Mouse (Mus musculus) hindbrain, postnatal 0 days (tissue): ENCODE results near the gene Gm47841. TPM values are rescaled to one million over a fixed set of nuclear protein-coding genes. Genes with fewer than 3 reads are reported as not detected.

Experiments used
- ATAC-seq: fragments of 200-750 bp; cut with Nextera tagmentation; 2 replicates; pipeline ENCODE4 v1.8.0; 2017; ENCODE audit warnings: mild to moderate bottlenecking, moderate TSS enrichment, moderate library complexity
- DNase-seq: peaks from one replicate; pipeline ENCODE4 v3.0.0-alpha.2; 2015; ENCODE audit warnings: low spot score
- H3K27ac ChIP-seq: fragments of 300-500 bp; sonication (generic); 2 replicates; pipeline ENCODE4 v1.5.1; 2014; ENCODE audit warnings: mild to moderate bottlenecking
- H3K27me3 ChIP-seq: fragments of 300-500 bp; sonication (generic); 2 replicates; pipeline ENCODE4 v1.6.1; 2014; ENCODE audit warnings: low read length, mixed read lengths; ENCODE audit not compliant: insufficient read depth
- H3K36me3 ChIP-seq: fragments of 300-500 bp; sonication (generic); 2 replicates; pipeline ENCODE4 v1.6.1; 2014; ENCODE audit warnings: low read length, mixed read lengths; ENCODE audit not compliant: insufficient read depth
- H3K4me1 ChIP-seq: fragments of 300-500 bp; sonication (generic); 2 replicates; pipeline ENCODE4 v1.6.1; 2014; ENCODE audit warnings: antibody characterized with exemption, low read length, mixed read lengths; ENCODE audit not compliant: insufficient read depth
- H3K4me2 ChIP-seq: fragments of 300-500 bp; sonication (generic); 2 replicates; pipeline ENCODE4 v1.6.1; 2014; ENCODE audit warnings: low read depth, mild to moderate bottlenecking, low read length, moderate library complexity, mixed read lengths
- H3K4me3 ChIP-seq: fragments of 300-500 bp; sonication (generic); 2 replicates; pipeline ENCODE4 v1.5.1; 2014; ENCODE audit warnings: low read length
- H3K9ac ChIP-seq: fragments of 300-500 bp; sonication (generic); replicated peaks from 2 replicates; pipeline ENCODE4 v1.6.1; 2014; ENCODE audit warnings: mild to moderate bottlenecking, low read length, moderate library complexity, mixed read lengths
- H3K9me3 ChIP-seq: fragments of 300-500 bp; sonication (generic); 2 replicates; pipeline ENCODE4 v1.6.1; 2016; ENCODE audit warnings: low read length, mixed read lengths
- CTCF ChIP-seq: IDR thresholded peaks from 2 replicates; pipeline ENCODE4 v1.5.1; 2016; ENCODE audit warnings: antibody characterized with exemption, control low read depth, low read depth
- WGBS: fragments of 180-500 bp; shearing (Covaris S2); extraction: QIAGEN DNeasy Blood & Tissue Kit; methylation state at CpG from one replicate; pipeline ENCODE4 v1.1.7; 2014; 5-methylcytosine and 5-hydroxymethylcytosine counted together
- polyA plus RNA-seq: library from polyadenylated mRNA; unstranded; fragments of >200 nt; fragmentation: Nextera tagmentation; extraction: Ambion mirVana; gene quantifications from 2 replicates; pipeline ENCODE4 v1.2.1, GENCODE M21; 2015
- total RNA-seq: library from RNA; depleted of rRNA; stranded (reverse); fragments of >200 nt; gene quantifications from 2 replicates; pipeline ENCODE4 v1.2.3, GENCODE M21; 2014; rRNA removed

Gm47841 gene
- not detected in 2 replicates for total RNA-seq
- polyA plus RNA-seq: not detected in 2 replicates

DNA sequence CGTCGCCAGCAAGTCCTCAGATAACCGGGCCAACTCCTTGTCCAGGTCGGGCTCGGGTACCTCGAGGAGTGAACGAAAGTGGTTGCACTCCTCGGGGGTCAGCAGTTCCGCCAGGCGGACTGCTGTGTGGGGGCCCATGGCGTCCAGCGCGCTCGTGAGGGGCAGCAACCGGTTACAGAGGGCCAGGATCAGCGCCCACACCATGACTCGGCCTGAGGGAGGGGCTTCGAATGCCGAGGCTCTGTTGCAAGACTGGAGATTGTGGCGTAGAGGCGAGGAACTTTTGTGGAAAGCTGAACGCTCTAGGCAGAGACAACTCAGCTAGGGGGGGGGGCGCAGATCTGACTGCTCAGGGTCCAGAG is at the start of gene Gm47841:
Gene Gm47841 (minus strand): TSS at position 204 of the 362 bp plus-strand sequence.
- peak within 1 kb of the TSS; percentile 14 for H3K9ac ChIP-seq
- H3K27ac ChIP-seq: no peak within 1 kb of the TSS
- H3K4me2 ChIP-seq: peak within 1 kb of the TSS; percentile 59
- DNase-seq: no peak
- no peaks in the 10 kb centered on the region for H3K36me3 ChIP-seq
- ATAC-seq: no peak
- peaks cover 20% of the 10 kb centered on the region for H3K27me3 ChIP-seq
- H3K9me3 ChIP-seq: no peaks in the 10 kb centered on the region
- TF ChIP-seq CTCF: no peak
- peak within 1 kb of the TSS; percentile 31 for H3K4me3 ChIP-seq
- WGBS: 4% methylated on average over 23 of the region's 23 CpGs
- no peaks in the 10 kb centered on the region; the same call in 1 of the 2 replicates for H3K4me1 ChIP-seq

- TF ChIP-seq CTCF: no peak
- 63% methylated on average over 3 of the region's 3 CpGs for WGBS
- ATAC-seq (no peak), DNase-seq (no peak)
- Histone ChIP-seq H3K4me1 (peaks cover 16% of the 10 kb centered on the region), H3K36me3 (no peaks in the 10 kb centered on the region), H3K27me3 (no peaks in the 10 kb centered on the region), H3K9me3 (no peaks in the 10 kb centered on the region), H3K4me3 (no peak overlapping the region), H3K9ac (no peak overlapping the region), H3K27ac (no peak overlapping the region), H3K4me2 (no peak overlapping the region)
These were observed 48.2 kb upstream of the Gm47841 start for GRCm38 (mm10) chr15:101095392-101095791.

DNA sequence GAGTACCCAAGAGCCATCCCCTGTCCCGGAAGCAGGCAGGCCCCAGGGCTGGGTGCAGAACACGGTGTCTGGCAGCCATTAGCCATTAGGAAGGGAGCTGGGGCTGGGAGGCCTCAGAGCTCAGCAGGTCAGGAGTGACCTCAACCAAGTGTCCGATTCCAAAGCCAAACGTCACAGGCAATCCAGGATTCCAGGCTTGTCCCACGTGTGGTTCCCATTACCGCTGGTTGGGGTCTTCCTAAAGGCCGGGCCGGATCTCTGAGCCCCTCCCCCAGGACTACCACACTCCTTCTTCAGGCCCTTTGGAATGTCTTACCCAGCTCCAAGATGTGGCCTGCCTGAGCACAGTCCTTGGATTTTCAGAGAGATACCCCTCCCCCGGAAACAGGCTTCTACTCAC is 47.8 kb upstream of the Gm47841 start:
- no peak overlapping the region for H3K9ac ChIP-seq
- no peak for TF ChIP-seq CTCF
- no peaks in the 10 kb centered on the region for H3K9me3 ChIP-seq
- no peaks in the 10 kb centered on the region for H3K27me3 ChIP-seq
- H3K36me3 ChIP-seq: no peaks in the 10 kb centered on the region
- DNase-seq: no peak
- H3K4me1 ChIP-seq: peaks cover 16% of the 10 kb centered on the region
- no peak overlapping the region for H3K4me3 ChIP-seq
- H3K27ac ChIP-seq: no peak overlapping the region
- ATAC-seq: no peak
- H3K4me2 ChIP-seq: no peak overlapping the region
- WGBS: 62% methylated on average over 9 of the region's 9 CpGs

DNA sequence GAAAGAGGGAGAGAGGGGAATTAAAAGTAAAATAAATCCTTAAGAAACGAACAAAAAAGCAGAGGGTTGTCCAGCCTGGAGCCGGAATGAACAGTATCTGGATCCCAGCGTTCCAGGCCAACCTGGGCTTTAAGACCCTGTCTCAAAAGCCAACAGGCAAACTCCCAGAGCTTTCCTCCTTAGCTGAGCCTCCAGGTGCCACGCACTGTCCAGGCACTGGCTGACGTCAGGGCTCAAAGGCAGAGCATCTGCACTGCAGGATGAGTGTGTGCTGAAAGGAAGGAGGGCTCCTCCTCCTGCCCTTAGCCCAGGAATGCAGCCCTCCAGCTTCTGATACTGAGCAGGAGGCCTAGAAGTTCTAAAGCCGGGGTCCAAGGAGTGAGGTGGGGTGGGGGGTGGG is 46.8 kb upstream of the Gm47841 start:
- no peak for DNase-seq
- no peaks in the 10 kb centered on the region for H3K9me3 ChIP-seq
- no peaks in the 10 kb centered on the region for H3K27me3 ChIP-seq
- no peak overlapping the region for H3K4me3 ChIP-seq
- WGBS: 51% methylated on average over 6 of the region's 6 CpGs
- no peak overlapping the region for H3K27ac ChIP-seq
- no peaks in the 10 kb centered on the region for H3K36me3 ChIP-seq
- peaks cover 16% of the 10 kb centered on the region for H3K4me1 ChIP-seq
- ATAC-seq: no peak
- no peak for TF ChIP-seq CTCF
- no peak overlapping the region for H3K9ac ChIP-seq
- no peak overlapping the region for H3K4me2 ChIP-seq

GRCm38 (mm10) chr15:101092829-101093648 is 45.8 kb upstream of the Gm47841 start:
- H3K9ac ChIP-seq: 0 out of 2 replicates have a peak overlapping the region, but pooled peaks have one; percentile 10

DNA sequence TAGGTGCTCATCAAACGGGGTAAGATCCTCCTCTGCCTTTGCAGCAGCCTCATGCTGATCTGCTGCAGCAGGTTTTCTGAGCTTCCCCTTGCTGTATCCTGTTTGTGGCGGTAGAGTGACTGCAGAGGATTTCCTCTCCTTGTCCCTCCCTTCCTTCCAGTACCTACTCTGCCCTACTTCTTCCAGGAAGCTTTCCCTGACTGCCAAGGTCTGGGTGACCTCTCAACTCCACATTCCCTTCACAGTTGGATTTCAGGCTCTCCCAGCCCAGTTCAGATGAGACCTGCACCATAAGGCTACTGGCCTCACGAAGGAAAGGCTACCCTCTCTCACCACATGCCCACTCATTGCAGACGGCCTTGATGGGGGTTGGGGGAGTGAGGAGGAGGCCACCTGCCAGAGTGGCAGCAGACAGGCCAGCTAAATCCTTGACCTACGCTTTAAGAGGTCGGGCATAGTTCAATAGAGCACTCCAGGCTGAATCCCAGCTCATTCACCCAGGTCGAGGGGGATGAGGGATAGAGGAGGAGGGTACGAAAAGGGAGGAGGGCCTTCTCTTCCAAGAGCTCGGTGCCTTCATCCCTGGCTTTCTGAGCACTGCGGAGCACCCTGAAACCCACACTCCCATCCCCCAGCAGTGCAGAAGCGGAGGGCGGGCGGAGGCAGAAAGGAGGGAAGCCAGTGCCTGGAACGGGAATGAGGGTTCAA is 45.1 kb upstream of the Gm47841 start:
- Histone ChIP-seq H3K4me1 (peaks cover 8% of the 10 kb centered on the region; the same call in 1 of the 2 replicates), H3K4me3 (no peak overlapping the region), H3K9ac (0 out of 2 replicates have a peak overlapping the region, but pooled peaks have one; percentile 10), H3K4me2 (no peak overlapping the region), H3K36me3 (no peaks in the 10 kb centered on the region), H3K27ac (no peak overlapping the region; the same call in 1 of the 2 replicates), H3K9me3 (no peaks in the 10 kb centered on the region), H3K27me3 (no peaks in the 10 kb centered on the region)
- no peak for TF ChIP-seq CTCF
- ATAC-seq (0 out of 2 replicates have a peak, but pooled peaks have one; percentile 2), DNase-seq (no peak)
- 37% methylated on average over 14 of the region's 14 CpGs for WGBS

More at GRCm38 (mm10) chr15:101092829-101093648, 45.8 kb upstream of the Gm47841 start:
- Histone ChIP-seq H3K27me3 (no peaks in the 10 kb centered on the region), H3K4me3 (no peak overlapping the region), H3K9me3 (no peaks in the 10 kb centered on the region), H3K36me3 (no peaks in the 10 kb centered on the region), H3K27ac (no peak overlapping the region; the same call in 1 of the 2 replicates), H3K4me1 (peaks cover 12% of the 10 kb centered on the region), H3K4me2 (peak overlapping the region; percentile 21)
- TF ChIP-seq CTCF: no peak
- 19% methylated on average over 25 of the region's 25 CpGs for WGBS
- ATAC-seq (peak; percentile 77), DNase-seq (peak; percentile 70)
